Mouse (Mus musculus): Measurements from ENCODE around the gene Bank1. TPM values are rescaled to one million over a fixed set of nuclear protein-coding genes. Genes with fewer than 3 reads are reported as not detected.
"Not testable (repeated sequence)": the region's sequence is repeated elsewhere in the genome, so short reads cannot be mapped to it uniquely, and the experiment has no call there.

Bank1 gene
- polyA plus RNA-seq (2015; fragmentation: Nextera tagmentation; extraction: Ambion mirVana): 0.23 and 0.39 TPM in 2 replicates

DNA sequence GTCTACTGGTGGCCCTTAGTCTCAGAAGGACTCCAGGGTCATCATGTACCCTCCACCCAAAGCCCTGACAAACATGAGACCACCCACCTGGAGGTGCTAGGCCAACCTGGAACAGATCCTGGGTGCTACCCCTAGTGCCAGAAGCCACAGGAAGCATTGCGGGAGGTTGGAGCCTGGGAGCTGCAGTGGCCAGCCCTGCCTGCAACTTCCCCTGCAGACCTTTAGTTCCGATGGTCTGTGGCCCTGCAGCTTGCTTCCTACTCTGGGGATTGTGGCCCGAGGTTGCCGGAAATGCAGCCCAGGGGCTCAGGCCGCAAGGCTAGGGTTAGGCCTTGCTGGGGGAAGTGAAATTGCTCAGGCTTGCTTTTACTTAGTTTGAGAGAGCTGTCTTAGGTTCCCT is at the start of gene Bank1:
Gene Bank1 (minus strand): TSS at position 284 of the 400 bp plus-strand sequence.
- Histone ChIP-seq H3K4me1 (replicated peaks) (no peaks in the 10 kb centered on the region), H3K27ac (no peak within 1 kb of the TSS), H3K4me2 (replicated peaks) (no peak within 1 kb of the TSS), H3K36me3 (no peaks in the 10 kb centered on the region), H3K4me3 (replicated peaks) (no peak within 1 kb of the TSS), H3K9me3 (no peaks in the 10 kb centered on the region), H3K27me3 (no peaks in the 10 kb centered on the region), H3K9ac (replicated peaks) (no peak within 1 kb of the TSS)
- no peak for ATAC-seq
- 87% methylated on average over 5 of the region's 5 CpGs for WGBS

DNA sequence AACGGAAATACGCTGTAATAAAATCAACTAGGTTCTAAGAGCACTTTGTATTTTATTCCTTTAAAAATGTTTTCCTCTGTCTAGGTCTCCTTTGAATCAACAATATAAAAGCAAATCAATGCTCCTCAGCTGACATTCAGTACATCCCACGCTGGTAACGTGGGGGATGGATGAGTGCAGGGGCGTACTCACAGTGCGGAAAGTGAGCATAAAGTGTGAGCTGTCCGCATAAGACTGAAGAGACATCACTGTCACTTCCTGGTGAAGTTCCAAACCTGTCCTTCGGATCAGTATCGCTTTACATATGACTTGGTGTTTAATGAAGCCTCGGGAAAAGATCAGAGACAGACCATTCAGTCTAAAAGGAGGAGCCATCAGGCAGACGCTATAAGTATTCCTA is 44.0 kb upstream of the Bank1 start:
- WGBS: 80% methylated on average over 11 of the region's 11 CpGs
- Histone ChIP-seq H3K9ac (replicated peaks) (no peak overlapping the region), H3K9me3 (no peaks in the 10 kb centered on the region), H3K4me3 (replicated peaks) (no peak overlapping the region), H3K27ac (no peak overlapping the region), H3K36me3 (no peaks in the 10 kb centered on the region), H3K4me2 (replicated peaks) (no peak overlapping the region), H3K27me3 (no peaks in the 10 kb centered on the region), H3K4me1 (replicated peaks) (0 out of 2 replicates have a peak, but pooled peaks cover 3% of the 10 kb centered on the region)
- ATAC-seq: no peak

GRCm38 (mm10) chr3:136369466-136369865 is 43.6 kb upstream of the Bank1 start:
- H3K36me3 ChIP-seq: no peaks in the 10 kb centered on the region
- no peak for ATAC-seq
- no peaks in the 10 kb centered on the region for H3K27me3 ChIP-seq
- no peak overlapping the region for H3K27ac ChIP-seq
- H3K4me3 ChIP-seq (replicated peaks): no peak overlapping the region
- 74% methylated on average over 9 of the region's 9 CpGs for WGBS
- no peak overlapping the region for H3K4me2 ChIP-seq (replicated peaks)
- no peak overlapping the region for H3K9ac ChIP-seq (replicated peaks)
- 0 out of 2 replicates have a peak, but pooled peaks cover 3% of the 10 kb centered on the region for H3K4me1 ChIP-seq (replicated peaks)
- no peaks in the 10 kb centered on the region for H3K9me3 ChIP-seq

DNA sequence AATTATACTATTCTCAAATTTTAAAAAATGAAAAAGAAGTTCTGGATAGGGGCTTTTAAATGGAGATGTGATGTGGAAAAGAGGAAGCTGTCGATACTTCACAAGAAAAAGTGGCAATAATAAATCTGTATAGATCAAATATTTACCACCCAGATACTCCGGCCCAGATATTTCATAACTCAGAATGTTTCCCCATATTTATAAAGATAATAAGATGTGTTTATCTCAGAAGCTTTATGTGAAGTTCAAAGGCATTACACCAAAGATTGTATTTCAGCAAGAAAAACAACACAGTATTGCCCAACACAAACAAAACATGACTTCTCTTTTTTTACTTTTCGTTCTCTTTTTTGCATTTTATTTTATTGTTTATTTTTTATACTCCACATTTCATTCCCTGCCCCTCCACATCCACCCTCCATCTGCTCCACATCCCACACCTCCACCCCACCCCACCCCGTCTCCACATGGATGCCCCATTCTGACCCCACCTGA is 42.7 kb upstream of the Bank1 start:
- Histone ChIP-seq H3K27ac (no peak overlapping the region), H3K9me3 (no peaks in the 10 kb centered on the region), H3K4me3 (replicated peaks) (no peak overlapping the region), H3K36me3 (no peaks in the 10 kb centered on the region), H3K4me1 (replicated peaks) (0 out of 2 replicates have a peak, but pooled peaks cover 3% of the 10 kb centered on the region), H3K9ac (replicated peaks) (no peak overlapping the region), H3K27me3 (no peaks in the 10 kb centered on the region), H3K4me2 (replicated peaks) (no peak overlapping the region)
- 91% methylated on average over 4 of the region's 4 CpGs for WGBS
- ATAC-seq: no peak

DNA sequence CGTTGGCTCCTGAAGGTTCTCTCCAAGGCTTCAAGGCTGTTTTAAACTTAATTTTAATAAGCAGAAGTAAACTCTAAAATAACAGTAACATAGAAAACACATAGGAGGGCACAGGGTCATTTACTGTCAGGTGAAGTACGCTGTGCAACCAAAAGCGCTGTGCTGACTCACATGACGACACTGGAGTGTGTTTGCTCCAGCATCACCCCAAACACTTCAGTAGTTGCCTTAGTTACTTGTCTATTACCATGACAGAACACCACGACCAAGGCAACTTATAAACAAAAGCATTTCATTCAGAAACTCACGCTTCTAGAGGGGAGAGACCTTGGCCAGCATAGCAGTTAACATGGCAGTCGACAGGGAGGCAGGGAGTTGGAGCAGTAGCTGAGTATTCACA is 23.8 kb upstream of the Bank1 start:
- H3K36me3 ChIP-seq: no peaks in the 10 kb centered on the region
- H3K4me3 ChIP-seq (replicated peaks): no peak overlapping the region
- ATAC-seq: no peak
- H3K27ac ChIP-seq: no peak overlapping the region
- H3K4me2 ChIP-seq (replicated peaks): no peak overlapping the region
- H3K27me3 ChIP-seq: no peaks in the 10 kb centered on the region
- H3K4me1 ChIP-seq (replicated peaks): no peaks in the 10 kb centered on the region
- H3K9me3 ChIP-seq: no peaks in the 10 kb centered on the region
- H3K9ac ChIP-seq (replicated peaks): no peak overlapping the region
- 79% methylated on average over 7 of the region's 7 CpGs for WGBS

GRCm38 (mm10) chr3:136348611-136349010 is 22.7 kb upstream of the Bank1 start:
- no peaks in the 10 kb centered on the region for H3K27me3 ChIP-seq
- WGBS: 52% methylated on average over 1 of the region's 1 CpGs
- no peak overlapping the region for H3K9ac ChIP-seq (replicated peaks)
- H3K4me1 ChIP-seq (replicated peaks): no peaks in the 10 kb centered on the region
- no peak overlapping the region for H3K4me2 ChIP-seq (replicated peaks)
- H3K36me3 ChIP-seq: no peaks in the 10 kb centered on the region
- H3K27ac ChIP-seq: no peak overlapping the region
- ATAC-seq: no peak
- no peaks in the 10 kb centered on the region for H3K9me3 ChIP-seq
- no peak overlapping the region for H3K4me3 ChIP-seq (replicated peaks)

DNA sequence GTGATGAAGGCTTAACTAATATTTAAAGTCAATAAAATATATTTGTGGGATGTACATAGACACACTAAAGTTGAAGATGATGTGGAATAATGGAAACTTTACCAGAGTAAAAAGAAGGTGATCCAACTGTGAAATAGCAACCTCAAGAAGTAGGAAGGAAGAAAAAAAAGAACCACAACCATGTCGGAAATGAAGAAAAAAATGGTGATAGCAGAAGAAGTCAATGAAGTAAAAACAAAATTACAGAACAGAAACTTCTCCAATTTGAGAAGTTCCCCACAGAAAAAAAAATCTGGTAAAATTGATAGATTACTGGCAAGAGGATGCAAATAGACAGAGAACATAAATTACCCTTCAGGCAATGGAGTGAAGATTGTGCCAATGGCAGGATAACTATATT is 21.4 kb upstream of the Bank1 start:
- H3K4me3 ChIP-seq (replicated peaks): no peak overlapping the region
- ATAC-seq: no peak

DNA sequence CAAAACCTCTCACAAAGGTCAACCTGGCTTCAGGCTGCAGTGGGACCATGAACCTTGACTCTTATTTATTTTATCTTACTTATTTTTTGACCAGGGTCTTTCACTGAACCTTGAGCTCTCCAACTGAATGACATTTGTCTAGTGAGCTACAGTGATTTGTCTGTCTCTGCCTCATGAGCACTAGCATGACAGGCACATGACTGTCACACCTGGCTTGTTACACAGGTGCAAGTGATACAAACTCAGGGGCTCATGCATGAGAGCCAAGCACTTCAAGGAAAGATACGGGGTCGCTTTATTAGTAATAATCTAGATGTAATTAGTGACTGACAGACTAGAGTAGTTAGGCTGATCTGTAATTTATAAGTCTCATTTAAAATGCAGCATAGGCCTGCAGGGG is 16.0 kb upstream of the Bank1 start:
- no peak overlapping the region for H3K4me3 ChIP-seq (replicated peaks)
- H3K27me3 ChIP-seq: no peaks in the 10 kb centered on the region

More for the DNA sequence above, 21.4 kb upstream of the Bank1 start:
- Histone ChIP-seq H3K27me3 (no peaks in the 10 kb centered on the region), H3K4me1 (replicated peaks) (no peaks in the 10 kb centered on the region), H3K9ac (replicated peaks) (no peak overlapping the region), H3K4me2 (replicated peaks) (no peak overlapping the region), H3K27ac (no peak overlapping the region), H3K36me3 (no peaks in the 10 kb centered on the region), H3K9me3 (no peaks in the 10 kb centered on the region)
- 92% methylated on average over 1 of the region's 1 CpGs for WGBS

DNA sequence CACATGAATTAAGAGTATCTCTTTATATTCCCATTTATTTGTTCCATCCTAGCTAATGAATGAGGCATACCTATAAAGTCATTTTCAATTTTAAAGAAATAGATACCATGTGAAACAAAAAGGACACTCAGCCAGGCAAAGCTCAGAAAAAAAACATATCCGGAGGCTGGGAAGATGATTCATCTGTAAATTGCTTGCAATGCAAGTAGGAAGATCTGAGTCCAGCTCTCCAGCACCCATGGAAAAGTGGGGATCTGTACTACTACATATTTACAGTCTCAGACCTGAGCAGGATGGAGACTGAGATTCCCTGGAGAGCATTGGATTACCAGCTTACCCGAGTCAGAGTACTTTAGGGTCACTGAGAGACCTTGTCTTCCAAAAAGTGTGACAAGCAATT is 14.0 kb upstream of the Bank1 start:
- Histone ChIP-seq H3K4me1 (replicated peaks) (no peaks in the 10 kb centered on the region), H3K9me3 (no peaks in the 10 kb centered on the region), H3K4me3 (replicated peaks) (no peak overlapping the region), H3K36me3 (no peaks in the 10 kb centered on the region), H3K4me2 (replicated peaks) (no peak overlapping the region), H3K27ac (no peak overlapping the region), H3K9ac (replicated peaks) (no peak overlapping the region), H3K27me3 (no peaks in the 10 kb centered on the region)
- ATAC-seq: no peak
- WGBS: 81% methylated on average over 2 of the region's 2 CpGs

More for the DNA sequence above, 16.0 kb upstream of the Bank1 start:
- 89% methylated on average over 2 of the region's 2 CpGs for WGBS
- H3K9me3 ChIP-seq: no peaks in the 10 kb centered on the region
- no peak overlapping the region for H3K27ac ChIP-seq
- H3K36me3 ChIP-seq: no peaks in the 10 kb centered on the region
- no peak for ATAC-seq
- no peak overlapping the region for H3K9ac ChIP-seq (replicated peaks)
- H3K4me2 ChIP-seq (replicated peaks): no peak overlapping the region
- no peaks in the 10 kb centered on the region for H3K4me1 ChIP-seq (replicated peaks)

DNA sequence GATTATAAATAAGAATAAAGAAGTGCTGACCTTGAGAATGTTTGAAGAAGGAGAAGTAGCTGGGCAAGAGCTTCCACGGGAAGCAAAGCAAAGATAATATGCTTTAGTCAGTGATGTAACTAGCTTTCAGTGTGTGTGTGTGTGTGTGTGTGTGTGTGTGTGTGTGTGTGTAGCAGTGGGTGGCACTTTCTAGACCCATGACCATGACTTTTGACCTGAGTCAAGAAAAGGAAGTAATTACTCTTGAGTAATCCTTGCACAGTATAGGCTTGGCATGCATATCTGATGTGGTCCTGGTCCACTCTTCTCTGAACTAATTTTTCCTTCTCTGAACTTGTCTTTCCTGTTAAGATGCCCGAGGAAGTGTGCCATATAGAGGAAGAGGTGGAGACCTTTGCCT is 5.3 kb upstream of the Bank1 start:
- Histone ChIP-seq H3K4me2 (replicated peaks) (no peak overlapping the region), H3K9me3 (no peaks in the 10 kb centered on the region), H3K4me3 (replicated peaks) (no peak overlapping the region), H3K27ac (no peak overlapping the region), H3K36me3 (no peaks in the 10 kb centered on the region), H3K9ac (replicated peaks) (no peak overlapping the region), H3K27me3 (no peaks in the 10 kb centered on the region), H3K4me1 (replicated peaks) (no peaks in the 10 kb centered on the region)
- no peak for ATAC-seq
- WGBS: 72% methylated on average over 2 of the region's 2 CpGs

DNA sequence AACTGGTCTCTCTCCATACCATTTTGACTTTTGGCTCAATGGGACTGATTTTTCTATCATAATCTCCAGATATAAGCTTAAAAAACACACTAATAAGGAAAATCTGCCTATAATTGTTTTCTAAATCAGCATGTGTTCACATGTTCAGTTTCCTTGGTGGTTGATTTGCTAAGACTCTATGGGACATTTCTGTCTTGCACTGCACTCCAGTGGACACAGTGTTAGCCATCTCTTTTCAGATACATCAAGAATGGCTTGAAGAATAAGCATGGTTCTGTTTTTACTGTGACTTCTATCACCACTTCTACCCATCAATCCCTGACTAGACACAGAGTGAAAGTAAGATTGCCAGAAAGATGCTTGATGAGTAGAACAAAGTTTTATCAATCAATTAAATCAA is 4.2 kb upstream of the Bank1 start:
- Histone ChIP-seq H3K9me3 (no peaks in the 10 kb centered on the region), H3K4me1 (replicated peaks) (no peaks in the 10 kb centered on the region), H3K27me3 (no peaks in the 10 kb centered on the region), H3K36me3 (no peaks in the 10 kb centered on the region), H3K4me2 (replicated peaks) (no peak overlapping the region), H3K4me3 (replicated peaks) (no peak overlapping the region), H3K27ac (no peak overlapping the region), H3K9ac (replicated peaks) (no peak overlapping the region)
- no peak for ATAC-seq

GRCm38 (mm10) chr3:136329133-136329532 is 3.3 kb upstream of the Bank1 start:
- Histone ChIP-seq H3K4me3 (replicated peaks) (no peak overlapping the region), H3K27me3 (no peaks in the 10 kb centered on the region), H3K36me3 (no peaks in the 10 kb centered on the region), H3K27ac (no peak overlapping the region), H3K4me2 (replicated peaks) (no peak overlapping the region), H3K4me1 (replicated peaks) (no peaks in the 10 kb centered on the region), H3K9me3 (no peaks in the 10 kb centered on the region), H3K9ac (replicated peaks) (no peak overlapping the region)
- 0 out of 2 replicates have a peak, but pooled peaks have one; percentile 34 for ATAC-seq
- WGBS: 32% methylated on average over 6 of the region's 6 CpGs

DNA sequence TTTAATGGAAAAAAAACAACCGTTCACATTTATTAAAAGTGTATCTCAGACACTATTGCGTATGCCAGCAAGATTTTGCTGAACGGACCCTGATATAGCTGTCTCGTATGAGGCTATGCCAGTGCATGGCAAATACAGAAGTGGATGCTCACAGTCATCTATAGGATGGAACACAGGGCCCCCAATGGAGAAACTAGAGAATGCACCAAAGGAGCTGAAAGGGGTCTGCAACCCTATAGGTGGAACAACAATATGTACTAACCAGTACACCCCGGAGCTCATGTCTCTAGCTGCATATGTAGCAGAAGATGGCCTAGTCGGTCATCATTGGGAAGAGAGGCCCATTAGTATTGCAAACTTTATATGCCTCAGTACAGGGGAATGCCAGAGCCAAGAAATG is 1.1 kb downstream of the Bank1 start:
- H3K27ac ChIP-seq; H3K4me3 ChIP-seq (replicated peaks); ATAC-seq; H3K9me3 ChIP-seq; H3K36me3 ChIP-seq; H3K27me3 ChIP-seq; H3K9ac ChIP-seq (replicated peaks); H3K4me2 ChIP-seq (replicated peaks); H3K4me1 ChIP-seq (replicated peaks): not testable (repeated sequence)
- WGBS: 95% methylated on average over 6 of the region's 6 CpGs

Data from midbrain, embryonic 13.5 days (tissue).